Mouse (Mus musculus) bone marrow, adult 2 months (tissue): ENCODE results near the gene Pnma3. TPM values are rescaled to one million over a fixed set of nuclear protein-coding genes. Genes with fewer than 3 reads are reported as not detected.
"Not testable (repeated sequence)": the region's sequence is repeated elsewhere in the genome, so short reads cannot be mapped to it uniquely, and the experiment has no call there.

Source experiments
- H3K27ac ChIP-seq: fragments of 200-500 bp; 2 replicates; pipeline ENCODE4 v1.5.1; 2012; ENCODE audit warnings: low read depth, mild to moderate bottlenecking, control low read depth, inconsistent platforms, low read length; ENCODE audit not compliant: control insufficient read depth, poor library complexity, insufficient read depth
- H3K4me1 ChIP-seq: fragments of 200-500 bp; 2 replicates; pipeline ENCODE4 v1.6.1; 2011; ENCODE audit warnings: low read length; ENCODE audit not compliant: control insufficient read depth, insufficient read depth
- H3K4me3 ChIP-seq: fragments of 200-500 bp; replicated peaks from 2 replicates; pipeline ENCODE3; 2011; ENCODE audit warnings: mild to moderate bottlenecking, low read depth, low read length, control low read depth; ENCODE audit not compliant: control insufficient read depth
- WGBS: fragments of 180-500 bp; shearing (Covaris S2); methylation state at CpG from one replicate; pipeline ENCODE4 v1.1.7; 2018; 5-methylcytosine and 5-hydroxymethylcytosine counted together
- polyA plus RNA-seq: library from polyadenylated mRNA; stranded (reverse); fragments of >200 nt; gene quantifications from 2 replicates; pipeline ENCODE4 v1.2.4, GENCODE M21; 2011; ENCODE audit warnings: low replicate concordance; ENCODE audit not compliant: missing spikeins, insufficient read depth, insufficient read length

Pnma3 gene
- polyA plus RNA-seq, 1 experiment: not detected

GRCm38 (mm10) chrX:73096941-73097508 lies 32.4 kb downstream of the Pnma3 start, which contains the start of gene Xlr3a:
Xlr3a (minus strand) TSS chrX:73097095.
- WGBS: 71% methylated on average over 13 of the region's 13 CpGs
- not testable (repeated sequence) for H3K4me3 ChIP-seq, H3K4me1 ChIP-seq

GRCm38 (mm10) chrX:73116747-73117146 lies 52.2 kb downstream of the Pnma3 start, which contains the start of gene Gm14685:
Gm14685 (plus strand) TSS chrX:73117047.
- H3K27ac ChIP-seq, H3K4me1 ChIP-seq, H3K4me3 ChIP-seq: not testable (repeated sequence)
- WGBS: no CpG with 5 or more reads among the region's 7 CpGs

More at GRCm38 (mm10) chrX:73096941-73097508, 32.4 kb downstream of the Pnma3 start, which contains the start of gene Xlr3a:
- not testable (repeated sequence) for H3K27ac ChIP-seq

Other genes with a start within 250 kb of the Pnma3 start
- gene Gabrq, start 239.6 kb upstream of the Pnma3 start, polyA plus RNA-seq: not detected in 2 replicates
- gene Cetn2, start 146.4 kb upstream of the Pnma3 start, polyA plus RNA-seq: 14.3 and 20.8 TPM in 2 replicates
- gene Nsdhl, start 146.2 kb upstream of the Pnma3 start, polyA plus RNA-seq: 4.9 and 8.6 TPM in 2 replicates
- 0.42 TPM in 1 of 2 replicates, not detected in the other for gene Zfp185, start 77.4 kb upstream of the Pnma3 start, polyA plus RNA-seq
- gene Pnma5, start 27.7 kb upstream of the Pnma3 start, polyA plus RNA-seq: not detected in 2 replicates
- gene Xlr4a, start 17.7 kb downstream of the Pnma3 start, polyA plus RNA-seq: 2.2 and 10.0 TPM in 2 replicates
- gene Xlr3a, start 32.3 kb downstream of the Pnma3 start, polyA plus RNA-seq: 3.3 TPM in 1 of 2 replicates, not detected in the other
- gene Gm14685, start 52.3 kb downstream of the Pnma3 start, polyA plus RNA-seq: not detected in 2 replicates
- not detected in 2 replicates for gene Xlr5b, start 84.0 kb downstream of the Pnma3 start, polyA plus RNA-seq
- gene DXBay18, start 84.7 kb downstream of the Pnma3 start, polyA plus RNA-seq: not detected in 2 replicates
- not detected in 2 replicates for gene Spin2d, start 112.2 kb downstream of the Pnma3 start, polyA plus RNA-seq
- gene Xlr3b, start 127.4 kb downstream of the Pnma3 start, polyA plus RNA-seq: 5.4 TPM in 1 of 2 replicates, not detected in the other
- 3.9 and 26.1 TPM in 2 replicates for gene Xlr4b, start 149.5 kb downstream of the Pnma3 start, polyA plus RNA-seq
- 1.4 and 2.0 TPM in 2 replicates for gene F8a, start 163.5 kb downstream of the Pnma3 start, polyA plus RNA-seq
- 4.2 TPM in 1 of 2 replicates, not detected in the other for gene Xlr4c, start 178.3 kb downstream of the Pnma3 start, polyA plus RNA-seq
- gene Xlr3c, start 200.6 kb downstream of the Pnma3 start, polyA plus RNA-seq: 0.88 TPM in 1 of 2 replicates, not detected in the other
- not detected in 2 replicates for gene Xlr5a, start 228.2 kb downstream of the Pnma3 start, polyA plus RNA-seq
- gene Xlr5c, start 228.2 kb downstream of the Pnma3 start, polyA plus RNA-seq: not detected in 2 replicates